Comparison of ENCODE assay signal across 15 mouse cellular contexts in the genomic region with DNA sequence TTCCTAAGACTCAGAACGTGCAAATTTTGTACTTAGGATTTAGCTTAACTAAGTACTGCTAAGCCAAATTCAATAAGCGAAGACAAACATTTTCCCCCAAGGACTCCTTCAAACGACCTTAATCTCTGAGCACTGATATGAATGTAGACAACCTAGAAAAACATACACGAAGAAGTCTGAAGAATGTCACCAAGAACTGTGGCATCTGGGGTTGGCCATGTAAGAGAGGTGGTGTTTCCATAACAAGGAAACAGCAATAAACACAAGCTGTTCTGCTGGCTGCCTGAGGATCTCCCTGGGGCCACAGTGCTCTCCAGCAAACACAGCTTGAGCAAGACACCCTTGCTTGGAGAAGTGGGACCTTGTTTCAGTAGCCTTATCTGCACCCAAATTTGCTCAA.
DNase-seq lines count a peak whose midpoint lies in the region; ATAC-seq lines count a peak whose summit lies in the region.
"Had no signal": no experiment of that assay in that cellular context is flagged by ENCODE, and none has a peak within 500 bp of the region (broad histone marks: within the 10 kb centered on the region; RNA-seq: fewer than 3 reads in every experiment).

No protein-coding gene starts in this region.

- no peaks in the 10 kb centered on the region for H3K36me3 ChIP-seq in heart, embryonic 13.5 days
- H3K36me3 ChIP-seq: midbrain, embryonic 13.5 days had no signal

- no peaks in the 10 kb centered on the region for H3K27me3 ChIP-seq in heart, embryonic 13.5 days (replicated peaks)
- H3K27me3 ChIP-seq: midbrain, embryonic 13.5 days had no signal

- H3K4me3 ChIP-seq in heart, embryonic 13.5 days: no peak overlapping the region
- H3K4me3 ChIP-seq: midbrain, embryonic 13.5 days had no signal

- intact Hi-C loops in heart, postnatal 36 days (cut with DNase I): no loop called here

- 43% methylated on average over 4 of the region's 4 CpGs for whole genome bisulfite sequencing in heart, embryonic 13.5 days

- peaks cover 49% of the 10 kb centered on the region for H3K4me1 ChIP-seq in heart, embryonic 13.5 days

- DNase-seq in adrenal gland, postnatal 10 days: peak; percentile 32
- no peak for DNase-seq in adrenal gland, postnatal 36 days
- DNase-seq in heart, postnatal 36 days: no peak
- peak; percentile 56 for DNase-seq in ovary, postnatal 36 days (ENCODE audit: low spot score)
- no peak for DNase-seq in ovary, postnatal 10 days (ENCODE audit: low spot score)
- no peak for DNase-seq in Muller cell, postnatal 12 days (ENCODE audit: inconsistent ontology term)
- DNase-seq in thymus, postnatal 14 days: no peak
- DNase-seq: adrenal gland, postnatal 25 days; cerebellum, postnatal 25 days; kidney, adult 18-20 months; right cerebral cortex, postnatal 14 days; thymus, adult 18-20 months had no signal

- ATAC-seq in heart, embryonic 13.5 days (ENCODE audit: extremely low read depth, insufficient number of reproducible peaks, low FRiP score, low TSS enrichment): no peak
- ATAC-seq: midbrain, embryonic 13.5 days had no signal

- H3K9ac ChIP-seq in heart, embryonic 13.5 days: no peak overlapping the region
- H3K9ac ChIP-seq: hindbrain, embryonic 14.5 days; midbrain, embryonic 13.5 days had no signal

- no peak overlapping the region for H3K4me2 ChIP-seq in heart, embryonic 13.5 days
- H3K4me2 ChIP-seq: hindbrain, embryonic 14.5 days; midbrain, embryonic 13.5 days had no signal

- H3K9me3 ChIP-seq in heart, embryonic 13.5 days: no peaks in the 10 kb centered on the region
- H3K9me3 ChIP-seq: midbrain, embryonic 13.5 days had no signal

- peak overlapping the region; percentile 63 for H3K27ac ChIP-seq in heart, embryonic 13.5 days (replicated peaks)
- H3K27ac ChIP-seq: hindbrain, embryonic 14.5 days; midbrain, embryonic 13.5 days had no signal

Comparison
In these comparisons a context has a peak if more than half of its experiments do, and no peak if none do; other contexts are left out.
1. DNase-seq: peak in adrenal gland, postnatal 10 days (single experiment) and ovary, postnatal 36 days (single experiment); none in adrenal gland, postnatal 36 days (0 of 2), heart, postnatal 36 days (0 of 2), ovary, postnatal 10 days (single experiment), Muller cell, postnatal 12 days (single experiment) and thymus, postnatal 14 days (single experiment).